Mouse (Mus musculus): Measurements from ENCODE around the gene Tmem114.

Tmem114 gene

DNA sequence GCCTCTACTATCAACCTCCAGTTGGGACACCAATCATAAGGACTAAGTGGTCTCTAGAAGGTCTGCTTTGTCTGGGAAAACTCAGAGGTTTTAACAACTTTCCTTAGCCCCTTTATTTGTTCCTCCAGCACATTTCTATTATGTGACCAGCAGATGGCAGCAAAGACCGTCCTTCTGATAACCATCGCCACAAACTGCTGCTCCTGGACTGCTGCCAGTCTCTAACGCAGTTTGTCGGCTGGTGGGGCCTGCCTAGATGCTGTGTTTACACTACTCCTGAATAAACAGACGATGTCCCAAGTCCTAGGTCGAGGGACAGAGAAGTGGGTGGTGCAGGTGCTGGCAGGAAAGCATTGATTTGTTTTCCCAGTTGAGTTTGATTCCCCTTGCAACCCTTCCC is 18.2 kb downstream of the Tmem114 start:
- peak; percentile 92 to 93 for DNase-seq

DNA sequence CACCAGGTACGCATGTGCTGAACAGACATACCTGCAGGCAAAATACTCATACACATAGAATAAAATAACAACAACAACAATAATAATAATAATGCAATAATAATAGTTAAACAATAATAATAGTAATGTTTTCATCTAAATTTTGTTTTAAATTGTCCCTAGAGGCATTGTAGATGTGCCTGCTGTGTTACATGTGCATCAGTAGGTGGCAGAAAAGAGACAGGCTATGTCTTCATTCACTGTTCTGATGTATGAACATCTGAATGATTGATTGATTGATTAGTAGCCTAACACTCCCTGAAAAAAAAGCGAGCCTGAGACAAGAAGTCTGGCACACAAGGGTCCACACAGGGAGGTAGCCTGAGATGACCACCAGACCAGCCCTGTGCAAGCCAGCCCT is 22.3 kb downstream of the Tmem114 start:
- DNase-seq = no peak

DNA sequence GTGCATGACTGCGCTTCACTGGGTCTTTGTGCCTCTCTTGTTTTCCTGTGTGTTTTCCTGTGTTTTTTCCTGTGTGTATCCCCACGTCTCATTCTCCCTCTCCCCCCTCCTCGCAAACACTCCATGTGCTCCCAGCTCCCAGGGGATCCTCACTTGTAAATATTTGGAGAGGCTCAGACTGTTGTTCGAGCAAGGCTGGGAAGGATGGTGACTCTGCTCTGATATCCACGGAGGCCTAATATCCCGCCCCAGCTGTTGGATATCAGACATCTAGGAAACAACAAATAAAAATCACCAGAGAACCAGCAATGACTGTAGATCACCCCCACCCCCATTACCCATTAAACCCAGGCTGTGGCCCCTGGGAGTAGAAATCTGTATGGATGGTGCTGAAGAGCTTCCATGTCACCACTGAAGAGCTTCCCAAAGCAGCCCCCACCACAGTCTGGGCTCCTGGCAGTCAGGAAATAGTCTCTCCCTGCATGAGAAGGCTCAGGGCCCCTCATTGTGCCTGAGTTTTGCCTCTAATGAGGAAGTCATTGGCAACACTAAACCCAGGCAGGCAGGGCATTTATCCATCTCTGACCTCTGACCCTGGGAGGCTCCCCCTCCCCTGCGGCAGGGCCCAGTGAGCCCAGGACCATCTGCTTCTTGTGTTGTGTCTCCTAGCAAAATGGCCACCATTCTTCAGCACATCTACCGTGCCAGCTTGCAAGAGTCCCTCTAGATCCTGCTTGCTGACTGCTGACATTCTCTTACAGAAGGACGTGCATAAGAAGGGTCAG is 23.6 kb downstream of the Tmem114 start:
- DNase-seq = no peak

DNA sequence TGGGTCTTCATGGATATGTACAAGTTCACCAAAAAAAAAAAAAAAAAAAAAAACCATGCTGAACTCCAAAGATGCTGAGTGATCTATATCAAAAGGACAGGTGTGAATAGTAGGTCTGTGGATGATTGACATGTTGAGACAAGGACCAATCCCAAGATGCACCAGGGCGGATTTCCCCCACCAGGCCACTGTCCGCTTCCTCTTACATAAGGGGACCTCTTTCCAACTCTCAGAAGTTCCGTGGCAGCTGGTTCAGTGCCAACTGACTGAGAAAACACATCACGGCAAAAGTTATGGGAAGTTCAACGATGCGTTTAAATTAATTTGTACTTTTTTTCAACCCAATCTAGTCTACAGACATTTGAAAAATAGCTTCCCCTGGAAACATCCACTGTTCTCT is 25.1 kb downstream of the Tmem114 start:
- DNase-seq = no peak

DNA sequence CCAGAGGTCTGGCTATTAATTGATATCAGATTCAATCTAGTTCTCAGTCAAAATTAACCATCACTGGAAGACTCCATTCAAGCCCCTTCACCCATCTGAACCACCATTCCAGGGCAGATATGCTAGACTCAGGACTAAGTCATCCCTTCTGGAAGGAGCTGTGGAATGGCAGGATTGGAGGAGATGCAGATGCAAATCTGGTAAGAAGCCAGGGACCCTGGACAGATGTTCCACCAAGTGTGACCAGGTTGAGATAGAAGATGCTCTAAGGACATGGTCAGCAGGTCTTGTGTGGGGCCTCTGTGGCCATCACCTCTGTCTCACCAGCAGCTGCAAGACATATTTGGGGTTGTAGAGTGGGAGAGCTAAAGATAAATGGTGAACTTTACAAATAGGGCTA is 30.0 kb downstream of the Tmem114 start:
- DNase-seq = no peak

DNA sequence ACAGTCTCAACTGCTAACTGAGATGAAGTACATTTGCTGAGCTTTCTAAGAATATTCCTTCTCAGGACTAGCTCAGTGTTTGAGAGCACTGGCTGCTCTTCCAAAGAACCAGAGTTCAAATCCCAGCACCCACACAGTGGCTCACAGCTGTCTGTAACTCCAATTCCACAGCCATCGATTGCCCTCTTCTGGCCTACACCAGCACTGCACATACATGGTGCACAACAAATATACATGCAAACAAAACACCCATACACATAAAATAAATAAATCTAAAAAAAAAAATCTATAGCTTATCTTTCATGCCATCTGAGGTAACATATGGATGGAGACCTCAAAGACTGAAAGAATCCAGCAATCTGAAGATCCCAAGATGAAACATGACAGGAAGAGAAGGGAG is 36.4 kb downstream of the Tmem114 start:
- no peak for DNase-seq

DNA sequence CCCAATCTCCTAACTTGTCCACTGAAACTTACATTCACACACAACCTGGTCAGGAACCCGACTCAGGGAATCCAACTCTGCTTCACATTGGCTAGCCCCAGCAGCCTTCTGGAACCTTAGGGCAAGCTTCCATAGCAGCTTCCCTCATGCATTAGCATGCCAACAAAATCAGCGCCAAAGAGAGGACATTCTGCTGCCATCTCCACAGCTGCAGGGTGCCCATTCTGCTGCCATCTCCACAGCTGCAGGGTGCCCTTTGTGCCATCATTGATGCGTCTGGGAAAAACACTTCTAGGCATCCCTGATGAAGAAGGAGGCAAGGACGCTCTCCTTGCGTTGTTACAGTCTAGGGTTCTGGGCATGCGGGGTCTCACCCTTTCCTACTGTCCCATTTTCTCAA is 38.5 kb downstream of the Tmem114 start:
- peak; percentile 57 to 64 for DNase-seq

DNA sequence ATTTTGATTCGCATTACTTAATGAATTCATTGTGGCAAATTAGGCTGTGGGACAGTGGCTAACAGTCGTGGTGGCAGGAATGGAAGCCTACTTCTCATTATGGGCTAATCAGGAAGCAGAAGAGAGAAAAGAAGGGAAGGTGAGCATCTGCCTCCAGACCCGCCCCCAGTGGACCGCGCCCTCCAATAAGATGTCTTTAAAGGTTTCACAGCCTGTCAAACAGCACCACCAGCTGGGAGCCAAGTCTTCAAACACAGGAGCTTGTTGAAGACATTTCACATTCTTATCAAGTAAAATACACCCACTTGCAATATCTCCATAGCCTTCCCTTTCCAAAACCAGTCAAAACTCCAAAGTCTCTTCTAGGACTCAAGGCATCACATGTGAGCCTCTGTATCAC is 39.3 kb downstream of the Tmem114 start:
- no peak for DNase-seq

DNA sequence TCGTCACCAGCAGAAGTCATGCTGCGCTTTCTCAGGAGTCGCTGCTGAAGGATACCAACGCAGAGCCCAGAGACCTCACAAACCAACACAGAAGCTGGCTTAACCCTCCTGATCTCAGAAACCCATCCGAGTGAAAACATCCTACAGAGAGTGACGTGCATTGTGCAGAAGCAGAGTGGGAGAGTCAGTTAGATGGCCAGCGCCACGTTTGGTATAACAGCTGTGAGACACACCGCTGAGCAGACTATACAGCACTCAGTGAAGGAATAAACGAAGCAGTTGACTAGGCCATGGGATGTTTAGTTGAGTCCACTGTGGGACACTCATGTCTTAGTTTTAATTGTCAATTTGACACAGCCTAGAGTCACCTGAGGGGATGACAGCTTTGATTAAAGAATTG is 40.2 kb downstream of the Tmem114 start:
- DNase-seq = no peak

DNA sequence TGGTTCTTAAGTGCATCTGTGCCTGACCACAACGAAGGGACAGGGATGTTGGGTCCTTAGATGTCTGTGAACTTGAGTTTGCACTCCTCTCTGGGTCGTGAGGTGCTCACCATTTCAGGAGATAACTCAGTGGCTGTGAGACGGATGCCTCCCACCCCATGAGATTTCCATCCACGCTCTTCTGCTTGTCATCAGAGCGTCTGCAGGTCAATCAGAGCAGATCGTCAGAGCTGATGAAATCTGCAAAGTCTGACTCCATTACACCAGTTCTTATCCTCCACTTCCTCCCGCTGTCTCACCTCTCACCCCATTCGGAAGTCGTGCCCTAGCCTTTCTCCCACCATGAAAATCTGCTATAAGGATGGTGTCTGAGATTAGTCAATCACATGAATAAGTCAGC is 41.5 kb downstream of the Tmem114 start:
- no peak for DNase-seq

DNA sequence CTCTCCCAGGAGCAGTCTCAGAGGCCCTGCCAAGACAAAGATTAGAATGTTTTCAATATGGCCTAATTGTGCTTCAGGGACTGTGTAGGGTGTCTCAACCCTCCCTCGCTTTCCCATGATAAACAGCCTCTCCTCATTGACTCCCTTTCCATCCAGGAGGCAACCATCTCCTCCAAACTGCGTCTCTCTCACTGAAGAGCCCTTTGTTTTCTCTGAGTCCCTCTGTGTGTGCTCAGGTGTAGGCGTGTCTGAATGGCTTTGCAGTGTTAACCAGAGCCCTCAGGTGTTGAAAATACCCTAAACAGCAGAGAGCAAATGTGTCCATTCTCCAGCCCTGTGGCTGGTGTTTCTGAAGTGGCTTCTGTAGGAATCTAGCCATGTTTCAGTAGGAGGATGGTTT is 61.9 kb downstream of the Tmem114 start:
- no peak for DNase-seq
